Mouse (Mus musculus): ENCODE measurements around the gene Gm26657. TPM values are rescaled to one million over a fixed set of nuclear protein-coding genes. Genes with fewer than 3 reads are reported as not detected.
A peak's percentile ranks its signal among the peaks of the same experiment; 100 is the strongest.

Gm26657 gene
- not detected in 2 replicates for polyA plus RNA-seq (2014; fragmentation: Nextera tagmentation; extraction: Ambion mirVana)

GRCm38 (mm10) chr4:56740020-56740485, at the start of gene Gm26657:
Gene Gm26657 (plus strand): TSS chr4:56740070.
- DNase-seq (ENCODE audit: low spot score) (no peak), ATAC-seq (ENCODE audit: insufficient read depth, low FRiP score, low TSS enrichment) (no peak)
- Histone ChIP-seq H3K4me2 (ENCODE audit: low read depth) (no peak within 1 kb of the TSS), H3K9me3 (ENCODE audit: control insufficient read depth, low read length) (no peaks in the 10 kb centered on the region), H3K9ac (ENCODE audit: low read length) (no peak within 1 kb of the TSS), H3K36me3 (ENCODE audit: control insufficient read depth, insufficient read depth, low read length) (peaks cover 4% of the 10 kb centered on the region; the same call in 1 of the 2 replicates), H3K27ac (ENCODE audit: low read depth, low read length) (no peak within 1 kb of the TSS), H3K4me1 (ENCODE audit: control insufficient read depth, insufficient read depth, low read length) (no peaks in the 10 kb centered on the region), H3K4me3 (ENCODE audit: low read depth, low read length) (no peak within 1 kb of the TSS), H3K27me3 (ENCODE audit: control insufficient read depth, insufficient read depth, low read length) (no peaks in the 10 kb centered on the region)
- 88% methylated on average over 18 of the region's 18 CpGs for WGBS

GRCm38 (mm10) chr4:56696401-56696800, 43.5 kb upstream of the Gm26657 start:
- Histone ChIP-seq H3K4me3 (ENCODE audit: low read depth, low read length) (no peak overlapping the region), H3K9me3 (ENCODE audit: control insufficient read depth, low read length) (no peaks in the 10 kb centered on the region), H3K27ac (ENCODE audit: low read depth, low read length) (no peak overlapping the region), H3K4me2 (ENCODE audit: low read depth) (no peak overlapping the region), H3K9ac (ENCODE audit: low read length) (no peak overlapping the region), H3K27me3 (ENCODE audit: control insufficient read depth, insufficient read depth, low read length) (no peaks in the 10 kb centered on the region), H3K4me1 (ENCODE audit: control insufficient read depth, insufficient read depth, low read length) (no peaks in the 10 kb centered on the region), H3K36me3 (ENCODE audit: control insufficient read depth, insufficient read depth, low read length) (no peaks in the 10 kb centered on the region)
- no peak for ATAC-seq (ENCODE audit: insufficient read depth, low FRiP score, low TSS enrichment)
- WGBS: 87% methylated on average over 7 of the region's 7 CpGs
- DNase-seq (ENCODE audit: low spot score): no peak

- DNase-seq (ENCODE audit: low spot score) (no peak), ATAC-seq (ENCODE audit: insufficient read depth, low FRiP score, low TSS enrichment) (no peak)
- 67% methylated on average over 5 of the region's 5 CpGs for WGBS
- H3K9me3 ChIP-seq (ENCODE audit: control insufficient read depth, low read length): no peaks in the 10 kb centered on the region
- no peak overlapping the region for H3K27ac ChIP-seq (ENCODE audit: low read depth, low read length)
- H3K27me3 ChIP-seq (ENCODE audit: control insufficient read depth, insufficient read depth, low read length): no peaks in the 10 kb centered on the region
- peaks cover 6% of the 10 kb centered on the region; the same call in 1 of the 2 replicates for H3K4me1 ChIP-seq (ENCODE audit: control insufficient read depth, insufficient read depth, low read length)
- no peak overlapping the region for H3K4me2 ChIP-seq (ENCODE audit: low read depth)
- H3K4me3 ChIP-seq (ENCODE audit: low read depth, low read length): no peak overlapping the region
- H3K36me3 ChIP-seq (ENCODE audit: control insufficient read depth, insufficient read depth, low read length): no peaks in the 10 kb centered on the region
- H3K9ac ChIP-seq (ENCODE audit: low read length): no peak overlapping the region
Observed at GRCm38 (mm10) chr4:56698671-56699070, 41.2 kb upstream of the Gm26657 start.

GRCm38 (mm10) chr4:56702234-56702633, 37.6 kb upstream of the Gm26657 start:
- peak overlapping the region; percentile 32; the same call in 1 of the 2 replicates for H3K9ac ChIP-seq (ENCODE audit: low read length)
- H3K4me1 ChIP-seq (ENCODE audit: control insufficient read depth, insufficient read depth, low read length): peaks cover 6% of the 10 kb centered on the region; the same call in 1 of the 2 replicates
- no peak overlapping the region for H3K27ac ChIP-seq (ENCODE audit: low read depth, low read length)
- H3K4me2 ChIP-seq (ENCODE audit: low read depth): peak overlapping the region; percentile 24
- H3K27me3 ChIP-seq (ENCODE audit: control insufficient read depth, insufficient read depth, low read length): no peaks in the 10 kb centered on the region
- ATAC-seq (ENCODE audit: insufficient read depth, low FRiP score, low TSS enrichment) (no peak), DNase-seq (ENCODE audit: low spot score) (peak; percentile 48)
- H3K4me3 ChIP-seq (ENCODE audit: low read depth, low read length): no peak overlapping the region; the same call in 1 of the 2 replicates
- H3K36me3 ChIP-seq (ENCODE audit: control insufficient read depth, insufficient read depth, low read length): no peaks in the 10 kb centered on the region
- no peaks in the 10 kb centered on the region for H3K9me3 ChIP-seq (ENCODE audit: control insufficient read depth, low read length)
- WGBS: 9% methylated on average over 10 of the region's 10 CpGs

- H3K27ac ChIP-seq (ENCODE audit: low read depth, low read length): no peak overlapping the region
- no peak overlapping the region for H3K4me3 ChIP-seq (ENCODE audit: low read depth, low read length)
- H3K9ac ChIP-seq (ENCODE audit: low read length): no peak overlapping the region
- no peaks in the 10 kb centered on the region for H3K27me3 ChIP-seq (ENCODE audit: control insufficient read depth, insufficient read depth, low read length)
- H3K9me3 ChIP-seq (ENCODE audit: control insufficient read depth, low read length): no peaks in the 10 kb centered on the region
- no peaks in the 10 kb centered on the region for H3K36me3 ChIP-seq (ENCODE audit: control insufficient read depth, insufficient read depth, low read length)
- DNase-seq (ENCODE audit: low spot score) (no peak), ATAC-seq (ENCODE audit: insufficient read depth, low FRiP score, low TSS enrichment) (no peak)
- WGBS: 92% methylated on average over 3 of the region's 3 CpGs
- no peaks in the 10 kb centered on the region for H3K4me1 ChIP-seq (ENCODE audit: control insufficient read depth, insufficient read depth, low read length)
- no peak overlapping the region for H3K4me2 ChIP-seq (ENCODE audit: low read depth)
Observed at GRCm38 (mm10) chr4:56713155-56713554, 26.7 kb upstream of the Gm26657 start.

GRCm38 (mm10) chr4:56716801-56717200, 23.1 kb upstream of the Gm26657 start:
- Histone ChIP-seq H3K9me3 (ENCODE audit: control insufficient read depth, low read length) (no peaks in the 10 kb centered on the region), H3K4me2 (ENCODE audit: low read depth) (no peak overlapping the region), H3K27ac (ENCODE audit: low read depth, low read length) (no peak overlapping the region), H3K4me1 (ENCODE audit: control insufficient read depth, insufficient read depth, low read length) (no peaks in the 10 kb centered on the region), H3K4me3 (ENCODE audit: low read depth, low read length) (no peak overlapping the region), H3K36me3 (ENCODE audit: control insufficient read depth, insufficient read depth, low read length) (no peaks in the 10 kb centered on the region), H3K9ac (ENCODE audit: low read length) (no peak overlapping the region), H3K27me3 (ENCODE audit: control insufficient read depth, insufficient read depth, low read length) (no peaks in the 10 kb centered on the region)
- 56% methylated on average over 5 of the region's 5 CpGs for WGBS
- ATAC-seq (ENCODE audit: insufficient read depth, low FRiP score, low TSS enrichment) (no peak), DNase-seq (ENCODE audit: low spot score) (no peak)

GRCm38 (mm10) chr4:56717932-56718331, 21.9 kb upstream of the Gm26657 start:
- WGBS: 87% methylated on average over 3 of the region's 3 CpGs
- H3K4me1 ChIP-seq (ENCODE audit: control insufficient read depth, insufficient read depth, low read length): no peaks in the 10 kb centered on the region
- no peak overlapping the region for H3K27ac ChIP-seq (ENCODE audit: low read depth, low read length)
- no peak overlapping the region for H3K4me3 ChIP-seq (ENCODE audit: low read depth, low read length)
- ATAC-seq (ENCODE audit: insufficient read depth, low FRiP score, low TSS enrichment) (no peak), DNase-seq (ENCODE audit: low spot score) (no peak)
- no peaks in the 10 kb centered on the region for H3K27me3 ChIP-seq (ENCODE audit: control insufficient read depth, insufficient read depth, low read length)
- no peak overlapping the region for H3K9ac ChIP-seq (ENCODE audit: low read length)
- H3K9me3 ChIP-seq (ENCODE audit: control insufficient read depth, low read length): no peaks in the 10 kb centered on the region
- no peak overlapping the region for H3K4me2 ChIP-seq (ENCODE audit: low read depth)
- no peaks in the 10 kb centered on the region for H3K36me3 ChIP-seq (ENCODE audit: control insufficient read depth, insufficient read depth, low read length)

GRCm38 (mm10) chr4:56718573-56719442, 21.1 kb upstream of the Gm26657 start:
- H3K4me2 ChIP-seq (ENCODE audit: low read depth): no peak overlapping the region
- H3K9ac ChIP-seq (ENCODE audit: low read length): no peak overlapping the region
- H3K9me3 ChIP-seq (ENCODE audit: control insufficient read depth, low read length): no peaks in the 10 kb centered on the region
- no peaks in the 10 kb centered on the region for H3K4me1 ChIP-seq (ENCODE audit: control insufficient read depth, insufficient read depth, low read length)
- no peaks in the 10 kb centered on the region for H3K36me3 ChIP-seq (ENCODE audit: control insufficient read depth, insufficient read depth, low read length)
- H3K27me3 ChIP-seq (ENCODE audit: control insufficient read depth, insufficient read depth, low read length): no peaks in the 10 kb centered on the region
- H3K4me3 ChIP-seq (ENCODE audit: low read depth, low read length): no peak overlapping the region
- no peak overlapping the region for H3K27ac ChIP-seq (ENCODE audit: low read depth, low read length)
- WGBS: 70% methylated on average over 12 of the region's 12 CpGs
- ATAC-seq (ENCODE audit: insufficient read depth, low FRiP score, low TSS enrichment): no peak
- no peak for DNase-seq (ENCODE audit: low spot score)

- H3K9me3 ChIP-seq (ENCODE audit: control insufficient read depth, low read length): no peaks in the 10 kb centered on the region
- H3K9ac ChIP-seq (ENCODE audit: low read length): no peak overlapping the region
- H3K27ac ChIP-seq (ENCODE audit: low read depth, low read length): no peak overlapping the region
- ATAC-seq (ENCODE audit: insufficient read depth, low FRiP score, low TSS enrichment): no peak
- H3K4me3 ChIP-seq (ENCODE audit: low read depth, low read length): no peak overlapping the region
- DNase-seq (ENCODE audit: low spot score): no peak
- whole genome bisulfite sequencing: 64% methylated on average over 9 of the region's 9 CpGs
- no peaks in the 10 kb centered on the region for H3K4me1 ChIP-seq (ENCODE audit: control insufficient read depth, insufficient read depth, low read length)
- no peaks in the 10 kb centered on the region for H3K27me3 ChIP-seq (ENCODE audit: control insufficient read depth, insufficient read depth, low read length)
- no peak overlapping the region for H3K4me2 ChIP-seq (ENCODE audit: low read depth)
- H3K36me3 ChIP-seq (ENCODE audit: control insufficient read depth, insufficient read depth, low read length): no peaks in the 10 kb centered on the region
Observed at GRCm38 (mm10) chr4:56719456-56719855, 20.4 kb upstream of the Gm26657 start.
